Mouse (Mus musculus) limb, embryonic 11.5 days (tissue): ENCODE measurements at regions not wholly inside any gene's neighbourhood (a gene's known extent, or its start where the extent isn't known, plus 50 kb on each side); places are given as distances from the start of the nearest gene placed in this dataset. TPM values are rescaled to one million over a fixed set of nuclear protein-coding genes. Genes with fewer than 3 reads are reported as not detected.

Source experiments
- ATAC-seq: fragments of 200-750 bp; cut with Nextera tagmentation; 2 replicates; pipeline ENCODE4 v1.8.0; 2017; ENCODE audit warnings: low read depth; ENCODE audit not compliant: insufficient number of reproducible peaks, low FRiP score, low TSS enrichment
- DNase-seq: peaks from one replicate; pipeline ENCODE4 v3.0.0-alpha.2; 2015; ENCODE audit warnings: low spot score
- H3K27ac ChIP-seq: fragments of 300-500 bp; sonication (generic); replicated peaks from 2 replicates; pipeline ENCODE4 v1.5.1; 2014; ENCODE audit warnings: low read depth, mild to moderate bottlenecking, low read length
- H3K27me3 ChIP-seq: fragments of 300-500 bp; sonication (generic); 2 replicates; pipeline ENCODE4 v1.6.1; 2014; ENCODE audit warnings: mild to moderate bottlenecking, low read length, mixed read lengths; ENCODE audit not compliant: control insufficient read depth, insufficient read depth
- H3K36me3 ChIP-seq: fragments of 300-500 bp; sonication (generic); 2 replicates; pipeline ENCODE4 v1.6.1; 2014; ENCODE audit warnings: mild to moderate bottlenecking, low read length, moderate library complexity, mixed read lengths; ENCODE audit not compliant: control insufficient read depth, insufficient read depth
- H3K4me1 ChIP-seq: fragments of 300-500 bp; sonication (generic); 2 replicates; pipeline ENCODE4 v1.6.1; 2014; ENCODE audit warnings: low read length, mixed read lengths; ENCODE audit not compliant: control insufficient read depth, insufficient read depth
- H3K4me2 ChIP-seq: fragments of 300-500 bp; sonication (generic); 2 replicates; pipeline ENCODE4 v1.6.1; 2014; ENCODE audit warnings: low read depth, mild to moderate bottlenecking, moderate library complexity; ENCODE audit not compliant: severe bottlenecking
- H3K4me3 ChIP-seq: fragments of 300-500 bp; sonication (generic); 2 replicates; pipeline ENCODE4 v1.5.1; 2014; ENCODE audit warnings: low read depth, low read length
- H3K9ac ChIP-seq: fragments of 300-500 bp; sonication (generic); 2 replicates; pipeline ENCODE4 v1.6.1; 2014; ENCODE audit warnings: mild to moderate bottlenecking, low read length
- H3K9me3 ChIP-seq: fragments of 300-500 bp; sonication (generic); 2 replicates; pipeline ENCODE4 v1.6.1; 2016; ENCODE audit warnings: low read length; ENCODE audit not compliant: control insufficient read depth
- WGBS: fragments of 180-500 bp; shearing (Covaris S2); extraction: QIAGEN DNeasy Blood & Tissue Kit; methylation state at CpG from one replicate; pipeline ENCODE4 v1.1.7; 2014; 5-methylcytosine and 5-hydroxymethylcytosine counted together
- microRNA-seq: library from miRNA; unstranded; fragments of <30 nt; microRNA quantifications from one replicate; pipeline ENCODE4, GENCODE M21; 2016

GRCm38 (mm10) chr13:69426117-69426516 lies 107.4 kb upstream of the Nsun2 start:
- Histone ChIP-seq H3K27me3 (no peaks in the 10 kb centered on the region), H3K9me3 (no peaks in the 10 kb centered on the region), H3K36me3 (no peaks in the 10 kb centered on the region), H3K4me2 (no peak overlapping the region), H3K4me1 (no peaks in the 10 kb centered on the region), H3K27ac (no peak overlapping the region), H3K4me3 (no peak overlapping the region), H3K9ac (no peak overlapping the region)
- DNase-seq (no peak), ATAC-seq (no peak)
- WGBS, result 50% methylated on average over 6 of the region's 6 CpGs

- Histone ChIP-seq H3K36me3 (no peaks in the 10 kb centered on the region), H3K27ac (no peak overlapping the region), H3K4me1 (peaks cover 1% of the 10 kb centered on the region; the same call in 1 of the 2 replicates), H3K27me3 (no peaks in the 10 kb centered on the region), H3K9ac (no peak overlapping the region), H3K9me3 (no peaks in the 10 kb centered on the region), H3K4me3 (no peak overlapping the region), H3K4me2 (no peak overlapping the region)
- ATAC-seq (peak; percentile 32; the same call in 1 of the 2 replicates), DNase-seq (peak; percentile 25)
- WGBS, result 22% methylated on average over 5 of the region's 5 CpGs
These were observed 104.0 kb upstream of the Nsun2 start for GRCm38 (mm10) chr13:69429596-69429995.

- Histone ChIP-seq H3K9ac (no peak overlapping the region), H3K4me3 (no peak overlapping the region), H3K4me1 (peaks cover 6% of the 10 kb centered on the region; the same call in 1 of the 2 replicates), H3K36me3 (no peaks in the 10 kb centered on the region), H3K4me2 (no peak overlapping the region), H3K9me3 (no peaks in the 10 kb centered on the region), H3K27ac (no peak overlapping the region), H3K27me3 (no peaks in the 10 kb centered on the region)
- WGBS, result 68% methylated on average over 8 of the region's 8 CpGs
- ATAC-seq (no peak), DNase-seq (no peak)
These were observed 99.9 kb upstream of the Nsun2 start for GRCm38 (mm10) chr13:69433461-69434323.

- Histone ChIP-seq H3K27me3 (no peaks in the 10 kb centered on the region), H3K9me3 (no peaks in the 10 kb centered on the region), H3K4me3 (no peak overlapping the region), H3K27ac (no peak overlapping the region), H3K4me2 (no peak overlapping the region), H3K9ac (no peak overlapping the region), H3K36me3 (no peaks in the 10 kb centered on the region), H3K4me1 (peaks cover 6% of the 10 kb centered on the region; the same call in 1 of the 2 replicates)
- DNase-seq (no peak), ATAC-seq (no peak)
- WGBS, result 90% methylated on average over 9 of the region's 9 CpGs
These were observed 94.1 kb upstream of the Nsun2 start for GRCm38 (mm10) chr13:69439486-69439885.

- Histone ChIP-seq H3K9ac (no peak overlapping the region), H3K9me3 (no peaks in the 10 kb centered on the region), H3K27me3 (no peaks in the 10 kb centered on the region), H3K4me3 (no peak overlapping the region), H3K36me3 (no peaks in the 10 kb centered on the region), H3K4me2 (no peak overlapping the region), H3K27ac (no peak overlapping the region), H3K4me1 (no peaks in the 10 kb centered on the region)
- DNase-seq, result no peak
- no peak for ATAC-seq
- WGBS, result 58% methylated on average over 1 of the region's 1 CpGs
These were observed 91.7 kb upstream of the Nsun2 start for GRCm38 (mm10) chr13:69441798-69442197.

- no peak for DNase-seq
- Histone ChIP-seq H3K27ac (no peak overlapping the region), H3K9ac (no peak overlapping the region), H3K4me1 (no peaks in the 10 kb centered on the region), H3K4me3 (no peak overlapping the region), H3K36me3 (no peaks in the 10 kb centered on the region), H3K27me3 (no peaks in the 10 kb centered on the region), H3K9me3 (no peaks in the 10 kb centered on the region), H3K4me2 (no peak overlapping the region)
- ATAC-seq, result no peak
- WGBS, result 88% methylated on average over 4 of the region's 4 CpGs
These were observed 87.9 kb upstream of the Nsun2 start for GRCm38 (mm10) chr13:69445611-69446010.

Small RNAs in the stretch of these regions (microRNA-seq; reads per million reads assigned to microRNA genes)
- gene Gm44375, result not detected
